Mouse (Mus musculus): Measurements from ENCODE around the gene Lce3b.

The Lce3b gene

GRCm38 (mm10) chr3:92932679-92933078 is at the start of gene Lce3b:
Gene Lce3b (plus strand): TSS chr3:92932979.
- DNase-seq, result no peak

- DNase-seq, result no peak
These were observed 38.7 kb upstream of the Lce3b start for GRCm38 (mm10) chr3:92894063-92894462.

- DNase-seq, result no peak
These were observed 38.3 kb upstream of the Lce3b start for GRCm38 (mm10) chr3:92894489-92894888.

- peak; percentile 29 for DNase-seq
These were observed 29.8 kb upstream of the Lce3b start for GRCm38 (mm10) chr3:92902992-92903391.

GRCm38 (mm10) chr3:92903640-92904039 is 29.1 kb upstream of the Lce3b start:
- DNase-seq, result no peak

GRCm38 (mm10) chr3:92905182-92905581 is 27.6 kb upstream of the Lce3b start:
- DNase-seq, result no peak

GRCm38 (mm10) chr3:92907571-92907970 is 25.2 kb upstream of the Lce3b start:
- no peak for DNase-seq

- DNase-seq, result peak; percentile 5
These were observed 12.4 kb upstream of the Lce3b start for GRCm38 (mm10) chr3:92920364-92920763.

GRCm38 (mm10) chr3:92926130-92926529 is 6.6 kb upstream of the Lce3b start, which contains the start of gene Lce3a:
Gene Lce3a (minus strand): TSS chr3:92926230.
- DNase-seq, result no peak

GRCm38 (mm10) chr3:92944186-92944585 is 11.4 kb downstream of the Lce3b start, which contains the start of gene Lce3c:
Gene Lce3c (plus strand): TSS chr3:92944486.
- DNase-seq, result no peak

GRCm38 (mm10) chr3:92957090-92957489 is 24.3 kb downstream of the Lce3b start, which contains the start of gene Lce3d:
Gene Lce3d (plus strand): TSS chr3:92957390.
- no peak for DNase-seq

- no peak for DNase-seq
These were observed 34.0 kb downstream of the Lce3b start, which contains the start of gene Lce3e for GRCm38 (mm10) chr3:92966761-92967160. Gene Lce3e (plus strand): TSS chr3:92967061.

- no peak for DNase-seq
These were observed 45.7 kb downstream of the Lce3b start for GRCm38 (mm10) chr3:92978484-92978883.

Measured in liver (tissue).